Mouse (Mus musculus): ENCODE measurements around the gene Phf21a. TPM values are rescaled to one million over a fixed set of nuclear protein-coding genes. Genes with fewer than 3 reads are reported as not detected.

Phf21a gene
- total RNA-seq, 4 experiments from 2014 or later: 141 to 159 (median 147) TPM

DNA sequence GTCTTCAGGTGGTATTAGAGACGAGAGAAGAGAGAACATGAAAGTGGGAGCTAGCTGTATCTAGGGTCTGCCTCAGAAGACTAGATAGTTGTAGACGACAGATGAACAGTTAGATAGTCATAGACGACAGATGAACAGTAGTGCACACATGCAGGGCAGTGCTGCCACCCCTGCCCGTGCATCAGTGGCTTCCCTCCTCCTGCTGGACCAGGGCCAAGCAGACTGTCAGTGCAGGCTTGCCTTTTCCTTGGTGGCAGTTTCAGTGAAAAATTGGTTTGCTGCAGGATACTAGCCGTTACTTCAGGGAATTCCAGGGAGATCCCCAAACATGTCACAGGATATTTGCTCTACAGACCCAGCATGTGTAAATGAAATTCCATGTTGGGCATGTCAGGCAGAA is 192.7 kb downstream of the Phf21a start:
- DNase-seq (ENCODE audit: low spot score in 2 of 2): no peak

DNA sequence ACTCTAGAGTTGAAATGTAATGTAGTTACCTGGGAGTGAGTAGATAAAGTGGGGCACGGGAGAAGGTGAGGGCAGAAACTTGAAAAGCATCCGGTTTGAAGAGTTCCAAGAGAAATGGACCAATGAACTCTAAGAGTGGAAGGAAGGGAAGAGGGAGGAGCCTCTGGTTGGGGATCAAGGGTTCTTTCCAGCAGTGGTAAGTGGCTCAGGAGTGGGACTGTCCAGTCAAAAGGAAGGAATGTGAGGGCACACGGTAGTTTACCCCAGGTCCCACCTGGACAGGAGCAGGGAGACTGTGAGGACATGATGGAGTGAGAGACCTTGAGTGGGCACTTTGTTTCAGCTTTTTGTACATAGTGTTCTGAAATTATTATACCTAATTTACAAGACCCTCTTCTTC is 196.4 kb downstream of the Phf21a start:
- DNase-seq (ENCODE audit: low spot score in 2 of 2): no peak

DNA sequence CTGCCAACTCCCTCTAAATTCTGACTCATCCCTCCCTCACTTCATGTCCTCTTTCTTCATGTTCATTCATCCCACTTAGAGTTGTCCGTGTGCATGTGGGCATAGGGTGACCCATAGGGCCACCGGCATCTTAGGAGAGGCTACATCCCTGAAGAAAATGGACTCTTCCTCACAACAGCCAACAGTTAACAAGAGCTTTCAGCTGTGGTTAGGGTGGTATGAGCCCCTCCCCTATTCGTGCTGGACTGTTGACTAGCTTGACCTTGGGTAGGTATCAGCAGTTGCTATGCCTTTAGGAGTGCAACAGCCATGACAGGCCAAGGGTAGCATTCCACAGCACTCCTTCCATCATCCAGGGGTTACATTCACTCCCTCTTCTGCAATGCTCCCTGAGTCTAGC is 198.6 kb downstream of the Phf21a start:
- DNase-seq (ENCODE audit: low spot score in 2 of 2): no peak

DNA sequence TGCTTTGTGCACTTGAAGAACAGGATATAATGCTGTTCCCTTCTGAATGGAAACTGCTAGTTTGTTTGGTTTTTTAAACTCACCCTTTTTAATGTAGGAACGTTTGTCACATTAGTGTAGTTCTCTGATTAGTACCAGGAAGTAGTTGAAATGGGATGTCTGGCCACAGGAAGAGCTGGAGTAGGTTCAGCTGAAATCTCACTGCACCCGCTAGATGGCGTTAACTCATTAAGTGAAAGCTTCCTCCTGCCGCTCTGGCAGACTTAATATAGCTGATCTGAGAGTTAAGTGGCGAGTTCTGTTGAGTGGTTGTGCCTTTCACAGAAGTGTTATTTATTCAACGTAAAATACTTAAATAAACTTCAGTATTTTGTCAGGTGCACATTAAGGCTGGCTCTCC is 203.5 kb downstream of the Phf21a start:
- DNase-seq (ENCODE audit: low spot score in 2 of 2): peak; percentile 34 to 71

DNA sequence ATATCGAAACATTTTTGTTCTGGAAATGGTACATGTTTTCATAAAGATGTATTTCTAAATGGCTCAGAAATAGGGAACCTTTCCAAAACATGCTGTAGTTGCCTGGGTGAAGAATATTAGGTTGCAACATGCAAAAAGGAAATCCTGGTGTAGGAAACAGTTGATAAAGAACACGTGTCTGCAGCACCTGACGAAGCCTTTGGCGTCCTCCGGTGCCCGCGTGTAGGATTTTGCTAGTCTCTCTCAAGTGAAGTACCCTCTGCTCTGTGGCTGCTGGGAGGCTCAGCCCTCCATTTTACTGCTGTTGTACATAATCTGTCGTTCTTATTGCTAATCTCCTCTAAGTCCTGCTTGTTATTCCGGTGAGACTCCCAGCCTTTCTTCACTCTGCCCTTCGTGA is 207.0 kb downstream of the Phf21a start:
- no peak for DNase-seq (ENCODE audit: low spot score in 2 of 2)

DNA sequence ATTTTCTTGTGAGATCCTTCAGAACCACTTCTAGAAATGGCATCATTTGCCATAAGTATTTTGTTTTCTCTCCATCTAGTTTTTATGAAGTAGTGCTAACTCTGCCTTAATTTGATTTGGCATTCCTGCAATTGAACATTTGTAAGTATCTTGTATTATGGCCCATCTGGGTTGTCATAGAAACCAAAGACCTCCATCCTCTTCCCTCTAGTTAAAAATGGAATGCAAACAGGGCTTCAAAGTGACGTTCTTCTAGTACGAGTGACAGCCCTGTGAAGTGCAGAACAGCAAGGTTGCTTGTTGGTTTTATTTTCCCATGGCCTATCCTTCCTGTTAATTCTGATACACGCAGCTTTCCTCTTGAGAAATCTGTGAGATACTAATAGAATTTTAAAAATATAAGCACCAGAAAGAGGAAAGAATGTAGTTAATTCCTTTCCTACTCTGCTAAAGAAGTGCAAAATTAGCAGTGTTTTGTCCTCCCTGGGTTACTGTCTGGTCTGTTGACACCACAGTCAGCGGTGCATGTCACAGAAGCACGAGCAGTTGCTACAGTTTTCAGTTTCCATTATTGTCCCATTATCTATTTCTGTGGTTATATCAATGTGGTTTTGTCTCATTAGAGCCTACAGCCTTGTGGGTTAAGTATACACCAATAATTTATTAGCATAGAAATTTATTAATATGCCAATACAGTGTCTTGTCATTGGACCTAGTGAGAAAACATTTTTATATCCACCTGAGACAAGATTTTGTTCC is 209.1 kb downstream of the Phf21a start:
- no peak for DNase-seq (ENCODE audit: low spot score in 2 of 2)

DNA sequence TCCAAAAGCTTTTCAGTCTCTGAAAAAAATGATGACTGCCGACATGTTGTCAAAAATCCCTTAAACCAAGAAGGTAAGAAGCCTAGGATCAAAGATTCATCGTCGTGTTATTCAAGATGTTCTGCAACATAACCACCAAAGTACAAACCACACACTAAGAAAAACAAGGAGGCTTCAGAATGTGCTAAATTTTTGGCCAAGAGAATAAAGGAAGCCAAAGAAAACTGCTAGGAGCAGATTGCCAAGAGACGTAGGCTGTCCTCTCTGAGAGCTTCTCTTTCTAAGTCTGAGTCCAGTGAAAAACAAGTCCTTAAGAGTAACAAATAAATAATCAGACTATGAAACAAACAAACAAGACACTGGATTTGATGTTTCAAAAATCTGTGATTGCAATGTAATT is 219.6 kb downstream of the Phf21a start:
- DNase-seq (ENCODE audit: low spot score in 2 of 2): no peak

DNA sequence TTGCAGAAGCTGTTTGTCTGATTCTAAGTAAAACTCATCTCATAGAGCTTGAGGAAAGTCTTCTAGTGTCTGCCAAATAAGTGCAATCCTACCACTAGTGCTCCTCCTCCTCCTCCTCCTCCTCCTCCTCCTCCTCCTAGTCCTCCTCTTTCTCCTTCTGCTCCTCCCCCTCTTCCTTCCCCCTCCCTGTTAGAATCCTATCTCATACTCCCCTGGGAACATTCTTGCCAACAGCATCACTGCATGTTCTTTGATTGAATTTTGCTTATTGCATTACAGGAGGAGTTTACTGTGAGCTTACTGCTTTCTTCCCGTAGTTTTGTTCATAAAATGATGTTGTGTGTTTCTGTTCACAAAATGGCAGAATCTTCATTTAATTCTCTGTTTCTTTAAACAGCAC is 221.1 kb downstream of the Phf21a start:
- DNase-seq (ENCODE audit: low spot score in 2 of 2): no peak

DNA sequence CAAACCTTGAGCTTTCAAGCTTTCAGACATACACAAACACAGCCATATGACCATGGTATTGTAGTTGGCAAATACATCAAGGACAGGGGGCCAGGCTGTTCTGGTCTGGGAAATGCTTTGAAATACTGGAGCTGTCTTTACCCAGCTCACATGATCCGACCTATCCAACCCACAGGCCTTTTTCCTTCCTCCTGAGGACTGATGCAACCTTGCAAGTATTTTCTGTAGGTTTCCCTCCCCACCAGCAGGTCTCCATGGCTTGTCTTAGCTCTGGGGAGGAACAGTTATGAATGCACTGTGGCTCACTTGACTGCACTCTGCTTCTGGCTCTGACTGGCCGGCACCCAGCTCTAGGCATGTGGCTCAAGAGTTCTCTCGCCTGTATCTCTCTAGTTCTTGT is 223.7 kb downstream of the Phf21a start:
- no peak for DNase-seq (ENCODE audit: low spot score in 2 of 2)

DNA sequence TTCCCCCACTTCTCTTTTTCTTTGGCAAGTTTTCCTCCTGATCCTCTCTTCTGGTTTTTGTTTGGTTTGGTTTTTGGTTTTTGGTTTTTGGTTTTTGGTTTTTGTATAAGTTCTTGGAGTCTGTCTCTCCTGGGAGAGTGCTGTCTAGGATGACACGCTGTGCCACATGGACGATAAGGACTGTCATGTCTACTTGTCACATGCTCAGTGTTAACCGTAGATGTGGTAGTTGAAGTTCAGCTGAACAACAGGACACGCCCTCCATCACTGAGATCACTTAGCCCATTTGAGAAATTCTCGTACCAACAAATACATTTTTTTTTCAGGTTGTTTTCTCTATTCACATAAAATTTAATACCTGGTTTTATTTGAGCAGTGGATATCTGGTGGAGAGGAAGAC is 224.3 kb downstream of the Phf21a start:
- no peak for DNase-seq (ENCODE audit: low spot score in 2 of 2)

DNA sequence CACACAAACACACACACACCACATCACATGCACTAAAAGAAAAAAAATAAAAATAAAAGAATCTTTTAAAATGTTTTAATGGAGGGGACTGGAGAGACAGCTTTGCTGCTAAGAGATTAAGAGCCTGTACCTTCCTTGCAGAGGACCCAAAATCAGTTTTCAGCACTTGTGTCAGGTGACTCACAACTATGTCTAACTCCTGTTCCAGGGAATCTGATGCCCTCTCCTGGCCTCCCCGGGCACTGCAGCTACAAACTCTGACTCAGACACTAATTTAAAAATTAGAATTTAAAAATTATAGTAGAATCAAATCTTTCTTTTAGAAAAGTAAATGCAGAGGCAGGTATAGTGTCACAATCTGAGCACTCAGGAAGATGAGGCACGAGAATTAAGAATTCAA is 229.8 kb downstream of the Phf21a start:
- no peak for DNase-seq (ENCODE audit: low spot score in 2 of 2)

DNA sequence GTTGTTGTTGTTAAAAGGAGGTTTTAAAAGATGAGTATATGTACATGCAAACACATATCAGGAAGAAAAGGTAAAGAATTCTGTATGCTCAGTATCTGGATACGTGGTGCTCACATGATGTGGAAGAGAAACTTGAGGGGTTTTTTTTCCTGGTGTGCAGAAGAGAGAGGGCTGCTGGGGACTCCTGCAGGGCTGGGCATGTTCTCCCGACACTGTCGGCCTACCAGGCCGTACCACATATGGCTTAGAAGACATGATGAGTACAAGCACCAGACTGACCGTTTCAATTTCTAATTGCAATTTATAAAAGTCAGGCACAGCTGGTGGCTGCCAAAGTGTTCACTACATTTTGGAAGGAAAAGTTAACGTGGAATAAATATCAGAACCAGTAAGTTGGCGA is 232.8 kb downstream of the Phf21a start:
- DNase-seq (ENCODE audit: low spot score in 2 of 2): no peak

DNA sequence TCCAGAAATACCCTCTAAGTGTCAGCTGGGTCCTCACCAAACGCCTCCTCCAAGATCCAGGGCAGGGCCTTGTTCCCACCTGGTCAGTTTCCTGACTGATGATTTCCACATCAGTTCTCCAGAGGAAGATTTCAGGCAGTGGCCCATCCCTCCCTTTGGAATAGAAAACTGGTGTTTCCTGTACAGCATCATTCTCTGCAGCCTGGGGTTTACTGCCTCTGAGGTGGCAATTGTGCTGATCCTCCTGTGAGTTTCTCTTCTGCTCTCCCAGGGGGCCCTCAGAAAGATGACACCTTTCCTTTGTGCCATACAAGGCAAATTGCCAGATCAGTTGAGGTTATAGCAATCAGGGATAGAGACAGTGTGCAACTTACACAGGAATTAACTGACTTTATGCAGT is 233.3 kb downstream of the Phf21a start:
- no peak for DNase-seq (ENCODE audit: low spot score in 2 of 2)

DNA sequence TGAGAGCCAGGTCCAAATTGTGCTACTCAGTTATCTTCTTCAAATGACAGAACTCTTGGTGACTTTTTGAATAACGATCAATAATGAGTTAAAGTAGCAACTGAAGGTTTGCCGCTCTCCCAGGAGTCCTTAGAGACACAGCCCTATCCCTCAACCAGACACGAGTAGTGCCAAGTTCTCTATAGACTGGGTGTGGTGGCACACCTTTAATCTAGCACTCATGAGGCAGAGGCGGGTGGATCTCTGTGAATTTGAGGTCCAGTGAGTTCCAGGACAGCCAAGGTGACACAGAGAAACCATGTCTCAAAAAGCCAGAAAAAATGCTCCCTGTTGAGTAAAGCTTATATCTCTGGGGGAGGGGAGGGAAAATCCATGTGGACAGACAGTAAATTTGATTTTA is 234.7 kb downstream of the Phf21a start:
- no peak for DNase-seq (ENCODE audit: low spot score in 2 of 2)

DNA sequence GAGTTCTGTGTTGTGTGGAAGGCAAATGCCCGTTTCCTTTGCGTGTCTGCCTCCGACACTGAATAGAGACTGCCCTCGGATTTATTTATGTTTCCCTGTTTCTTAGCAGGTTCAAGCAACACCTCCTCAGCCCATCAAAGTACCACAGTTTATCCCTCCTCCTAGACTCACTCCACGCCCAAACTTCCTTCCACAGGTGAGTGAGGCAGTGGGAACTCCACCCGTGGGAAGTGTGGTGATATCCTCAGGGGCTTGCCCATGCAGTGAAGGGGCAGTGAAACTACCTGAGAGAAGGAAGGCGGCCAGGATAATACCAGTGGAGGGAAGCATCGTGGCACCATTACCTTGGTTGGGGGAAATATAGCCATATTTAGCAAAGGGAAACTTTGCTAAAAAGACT is 235.3 kb downstream of the Phf21a start:
- DNase-seq (ENCODE audit: low spot score in 2 of 2): no peak

DNA sequence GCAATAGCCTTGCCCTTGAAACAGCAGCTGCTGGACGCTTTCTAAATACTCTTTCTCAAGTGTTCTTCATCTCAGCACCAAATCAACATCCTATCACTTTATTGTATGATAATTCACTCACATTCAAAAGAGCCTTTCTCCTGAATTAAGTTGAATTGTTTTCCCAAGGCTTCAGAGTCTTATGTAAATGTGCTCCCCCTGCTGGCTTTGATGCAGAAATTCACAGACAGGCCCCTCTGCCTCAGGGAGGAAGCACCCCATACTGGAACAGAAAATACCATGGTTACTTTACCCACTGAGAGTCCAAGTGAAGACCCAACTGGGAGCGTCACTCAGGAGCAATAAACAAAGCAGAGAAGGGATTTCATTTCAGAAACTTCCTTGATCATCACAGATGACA is 237.9 kb downstream of the Phf21a start:
- no peak for DNase-seq (ENCODE audit: low spot score in 2 of 2)

DNA sequence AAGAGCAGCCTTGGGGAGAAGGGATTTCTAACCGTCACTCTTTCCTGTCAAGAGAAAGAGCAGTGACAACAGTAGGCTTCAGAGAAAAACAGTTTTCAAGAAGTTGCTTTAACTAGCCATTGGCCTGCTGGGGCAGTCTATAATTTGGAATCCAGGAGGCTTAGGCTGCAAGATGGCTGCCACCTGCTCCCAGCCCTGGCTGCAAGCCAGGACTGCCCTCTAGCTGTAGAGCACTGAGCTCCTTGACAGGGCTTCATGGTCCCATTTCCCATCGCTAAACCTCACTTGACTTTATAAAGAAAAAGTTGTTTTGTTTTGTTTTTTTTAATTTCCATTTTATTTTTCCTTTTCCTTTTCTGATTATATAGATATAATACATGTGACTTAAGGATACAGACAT is 238.5 kb downstream of the Phf21a start:
- no peak for DNase-seq (ENCODE audit: low spot score in 2 of 2)

DNA sequence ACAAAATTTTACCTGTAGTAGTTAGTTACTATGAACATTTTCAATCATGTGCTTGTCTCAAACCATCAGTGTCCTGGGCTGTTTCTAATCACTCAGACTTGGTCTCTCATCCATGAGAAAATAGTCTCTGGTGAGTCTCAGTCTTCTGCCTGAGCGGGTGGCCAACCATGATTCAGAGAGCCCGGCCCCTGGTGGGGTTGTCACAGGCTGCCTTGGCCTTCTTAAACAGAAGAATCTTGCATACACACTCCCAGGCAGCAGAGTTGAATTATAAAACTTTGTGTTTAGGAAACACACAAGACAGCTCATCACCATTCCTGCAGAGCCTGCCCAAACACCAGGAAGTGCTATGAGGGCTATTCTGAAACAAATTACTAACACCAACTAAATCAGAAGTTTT is 239.0 kb downstream of the Phf21a start:
- no peak for DNase-seq (ENCODE audit: low spot score in 2 of 2)

DNA sequence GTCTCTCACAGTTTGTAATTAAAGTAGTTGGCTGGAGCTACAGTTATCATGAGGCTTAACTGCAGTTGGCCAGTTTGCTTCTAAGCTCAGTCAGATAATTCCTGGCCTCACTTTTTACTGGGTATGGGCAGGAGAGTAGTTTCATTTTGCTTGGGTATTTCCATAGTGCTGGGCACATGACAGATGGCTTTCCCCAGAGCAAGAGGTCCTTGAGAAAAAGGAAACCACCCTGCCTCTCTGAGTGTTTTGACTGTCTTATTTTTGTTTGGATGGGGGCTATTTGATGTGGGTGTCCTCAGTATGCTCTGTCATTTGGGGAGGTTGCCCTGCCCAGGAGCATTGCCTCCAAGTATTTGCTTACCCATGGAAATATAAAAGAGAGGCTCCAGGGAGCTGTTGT is 249.5 kb downstream of the Phf21a start:
- no peak for DNase-seq (ENCODE audit: low spot score in 2 of 2)

DNA sequence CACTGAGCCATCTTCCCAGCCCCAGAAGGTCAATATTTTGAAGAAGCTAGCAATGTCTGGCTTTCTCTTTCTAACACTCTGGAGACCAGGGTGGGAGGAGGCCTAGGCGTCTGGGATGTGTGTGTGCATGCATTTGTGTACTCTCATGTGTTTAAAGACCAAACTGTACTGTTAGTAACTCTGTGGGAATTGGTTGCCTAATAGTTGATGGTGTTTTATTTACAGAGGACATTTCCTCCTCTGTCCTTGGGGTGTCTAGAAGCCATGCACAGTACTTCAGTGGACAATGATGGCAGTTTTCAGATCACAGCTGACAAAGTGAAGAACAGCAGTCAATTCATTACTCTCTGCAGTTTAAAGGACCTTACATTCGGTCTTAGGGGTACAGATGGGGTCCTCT is 254.3 kb downstream of the Phf21a start:
- DNase-seq (ENCODE audit: low spot score in 2 of 2): no peak

DNA sequence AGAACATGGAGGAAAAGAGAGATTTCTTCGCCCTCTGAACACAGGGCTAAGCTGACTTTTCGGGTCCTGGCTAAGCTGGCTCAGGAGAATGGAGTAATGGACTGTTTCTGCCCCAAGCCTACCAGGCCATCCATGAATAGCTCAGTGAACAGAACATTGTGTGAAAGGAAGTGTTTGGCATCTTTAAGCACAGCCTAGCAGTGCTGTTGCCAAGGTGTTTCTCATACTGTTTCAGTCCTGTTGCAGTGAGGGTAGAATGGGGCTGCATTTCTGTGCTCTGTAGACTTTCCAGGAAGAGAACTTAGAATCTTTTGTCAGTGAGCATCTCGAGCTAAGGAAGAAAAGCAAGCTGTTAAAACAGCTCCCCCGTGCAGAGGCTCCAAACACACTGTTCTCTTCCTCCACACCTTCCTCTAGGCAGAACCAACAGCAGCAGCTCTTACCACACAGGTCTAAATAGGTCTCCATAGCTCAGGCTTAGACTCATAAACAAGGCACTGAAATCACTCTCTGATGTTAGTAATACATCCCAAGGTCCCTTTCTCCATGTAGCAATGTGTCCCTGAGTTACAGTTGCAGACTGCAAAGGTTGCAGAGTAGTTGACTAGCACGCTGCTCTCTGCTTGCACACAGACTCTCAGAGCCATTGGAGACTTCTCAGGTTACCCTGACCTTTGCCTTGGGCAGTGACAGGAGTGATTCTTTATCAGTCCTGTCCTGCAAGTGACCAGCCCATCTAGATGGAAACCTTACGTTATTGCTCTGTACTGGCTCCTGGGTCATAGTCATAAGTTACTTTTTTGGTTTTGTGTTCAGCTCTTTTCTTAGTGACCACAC is 256.9 kb downstream of the Phf21a start:
- no peak for DNase-seq (ENCODE audit: low spot score in 2 of 2)

DNA sequence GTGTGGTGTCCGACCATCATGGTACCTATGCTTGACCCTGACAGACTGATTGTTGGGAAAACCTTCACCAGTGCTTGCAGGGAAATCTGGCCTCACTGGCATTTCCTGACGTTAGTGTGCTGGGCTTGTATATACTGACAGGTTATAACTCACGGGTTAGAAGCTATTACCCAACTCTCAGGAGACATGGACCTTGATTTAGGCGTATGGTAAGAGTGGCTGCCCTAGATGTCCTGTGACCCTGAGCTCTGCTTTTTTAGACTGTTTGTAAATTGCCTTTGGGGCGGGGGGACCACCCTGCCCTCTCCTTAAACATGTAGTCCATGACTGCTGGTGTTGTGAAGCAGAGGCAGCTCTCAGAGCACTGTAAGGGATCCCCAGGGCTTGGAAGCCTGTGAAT is 257.8 kb downstream of the Phf21a start:
- DNase-seq (ENCODE audit: low spot score in 2 of 2): no peak

DNA sequence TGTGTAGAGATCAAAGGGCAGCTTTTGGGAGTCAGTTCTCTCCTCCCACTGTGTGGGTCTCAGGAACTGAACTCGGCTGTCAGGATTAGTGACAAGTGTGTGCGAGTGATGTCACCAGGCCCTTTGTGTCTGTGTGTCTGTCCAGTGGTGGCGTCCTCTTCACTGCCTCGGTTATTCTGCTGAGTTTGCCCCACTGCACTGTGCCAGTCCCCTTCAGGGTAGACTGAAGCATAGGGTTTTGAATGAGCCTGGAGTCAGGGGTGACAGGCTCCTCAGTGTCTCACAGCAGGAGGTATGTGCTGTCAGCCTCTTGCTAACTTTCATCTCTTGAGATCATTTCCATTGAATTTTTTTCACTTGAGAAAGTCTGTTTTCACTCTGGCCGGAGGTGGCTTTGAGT is 260.5 kb downstream of the Phf21a start:
- no peak for DNase-seq (ENCODE audit: low spot score in 2 of 2)

Data from left cerebral cortex, adult 8-10 months (tissue).